Mouse (Mus musculus): ENCODE results near the gene Paqr3.

Paqr3 gene

GRCm38 (mm10) chr5:97085071-97085470 lies 26.3 kb downstream of the Paqr3 start:
- DNase-seq (ENCODE audit: low read depth in 2 of 2, low spot score in 2 of 2): no peak

GRCm38 (mm10) chr5:97084541-97084940 lies 26.9 kb downstream of the Paqr3 start:
- no peak for DNase-seq (ENCODE audit: low read depth in 2 of 2, low spot score in 2 of 2)

GRCm38 (mm10) chr5:97083701-97084100 lies 27.7 kb downstream of the Paqr3 start:
- no peak for DNase-seq (ENCODE audit: low read depth in 2 of 2, low spot score in 2 of 2)

- no peak for DNase-seq (ENCODE audit: low read depth in 2 of 2, low spot score in 2 of 2)
Measured at GRCm38 (mm10) chr5:97081481-97081880, 29.9 kb downstream of the Paqr3 start.

- DNase-seq (ENCODE audit: low read depth in 2 of 2, low spot score in 2 of 2): no peak
Measured at GRCm38 (mm10) chr5:97078641-97079040, 32.8 kb downstream of the Paqr3 start.

- no peak for DNase-seq (ENCODE audit: low read depth in 2 of 2, low spot score in 2 of 2)
Measured at GRCm38 (mm10) chr5:97077676-97078075, 33.7 kb downstream of the Paqr3 start.

GRCm38 (mm10) chr5:97076167-97076566 lies 35.2 kb downstream of the Paqr3 start:
- no peak for DNase-seq (ENCODE audit: low read depth in 2 of 2, low spot score in 2 of 2)

- no peak for DNase-seq (ENCODE audit: low read depth in 2 of 2, low spot score in 2 of 2)
Measured at GRCm38 (mm10) chr5:97075476-97076151, 35.8 kb downstream of the Paqr3 start.

GRCm38 (mm10) chr5:97065746-97066145 lies 45.6 kb downstream of the Paqr3 start:
- no peak for DNase-seq (ENCODE audit: low read depth in 2 of 2, low spot score in 2 of 2)

GRCm38 (mm10) chr5:97062041-97062440 lies 49.4 kb downstream of the Paqr3 start:
- no peak for DNase-seq (ENCODE audit: low read depth in 2 of 2, low spot score in 2 of 2)

- DNase-seq (ENCODE audit: low read depth in 2 of 2, low spot score in 2 of 2): no peak
Measured at GRCm38 (mm10) chr5:97060864-97061263, 50.5 kb downstream of the Paqr3 start.

GRCm38 (mm10) chr5:97056791-97057450 lies 54.5 kb downstream of the Paqr3 start:
- DNase-seq (ENCODE audit: low read depth in 2 of 2, low spot score in 2 of 2): no peak

GRCm38 (mm10) chr5:97056359-97056758 lies 55.0 kb downstream of the Paqr3 start:
- no peak for DNase-seq (ENCODE audit: low read depth in 2 of 2, low spot score in 2 of 2)

- peak; percentile 38 to 64 for DNase-seq (ENCODE audit: low read depth in 2 of 2, low spot score in 2 of 2)
Measured at GRCm38 (mm10) chr5:97055511-97056068, 55.8 kb downstream of the Paqr3 start.

- no peak for DNase-seq (ENCODE audit: low read depth in 2 of 2, low spot score in 2 of 2)
Measured at GRCm38 (mm10) chr5:97054801-97055200, 56.6 kb downstream of the Paqr3 start.

GRCm38 (mm10) chr5:97054166-97054565 lies 57.2 kb downstream of the Paqr3 start:
- DNase-seq (ENCODE audit: low read depth in 2 of 2, low spot score in 2 of 2): no peak

GRCm38 (mm10) chr5:97048905-97049304 lies 62.5 kb downstream of the Paqr3 start:
- DNase-seq (ENCODE audit: low read depth in 2 of 2, low spot score in 2 of 2): no peak

- DNase-seq (ENCODE audit: low read depth in 2 of 2, low spot score in 2 of 2): no peak
Measured at GRCm38 (mm10) chr5:97046680-97047079, 64.7 kb downstream of the Paqr3 start.

GRCm38 (mm10) chr5:97045260-97045659 lies 66.1 kb downstream of the Paqr3 start:
- DNase-seq (ENCODE audit: low read depth in 2 of 2, low spot score in 2 of 2): no peak

Measured in CD8-positive naive resting alpha-beta T cell, adult 2 months (primary cell).